Mouse (Mus musculus): ENCODE results near the gene Ppp1r10. TPM values are rescaled to one million over a fixed set of nuclear protein-coding genes. Genes with fewer than 3 reads are reported as not detected.

The Ppp1r10 gene
- total and polyA plus RNA-seq, 3 experiments: 14.5 to 70.3 (median 31.6) TPM

- Histone ChIP-seq H3K9ac (ENCODE audit: insufficient read depth, low read depth) (no peak overlapping the region), H3K4me3 (replicated peaks in 1 of 3; ENCODE audit: low read depth in 2 of 3, low read length in 2 of 3, poor library complexity in 1 of 3) (no peak overlapping the region), H3K9me3 (replicated peaks; ENCODE audit: low read length) (peaks cover 4% of the 10 kb centered on the region), H3K79me2 (replicated peaks; ENCODE audit: control insufficient read depth, extremely low read depth, insufficient read depth, poor library complexity, severe bottlenecking) (peaks cover 28% of the 10 kb centered on the region), H3K27me3 (replicated peaks) (no peaks in the 10 kb centered on the region), H3K27ac (ENCODE audit: insufficient read depth, low read depth) (no peak overlapping the region), H3K4me2 (ENCODE audit: insufficient read depth, low read depth, poor library complexity, severe bottlenecking) (no peak overlapping the region), H3K36me3 (replicated peaks in 1 of 2; ENCODE audit: control insufficient read depth in 1 of 2, insufficient read depth in 1 of 2, low read length in 1 of 2) (peaks cover 19 to 49% of the 10 kb centered on the region in 2 experiments), H3K4me1 (ENCODE audit: control insufficient read depth in 1 of 2, insufficient read depth in 2 of 2) (peaks cover 0 to 27% of the 10 kb centered on the region in 2 experiments; a peak in 2 of 4 replicates)
- dilution Hi-C loops (cut with MboI; ENCODE audit: extremely low pct_ligation_motif_present, extremely low pct_unique_long_range_greater_than_20kb, low sequenced_read_pairs): no loop called here
- TF ChIP-seq CTCF (conservative IDR thresholded peaks at IDR 0.05 in 1 of 2, IDR thresholded peaks at IDR 0.05 in 1 of 2; ENCODE audit: low read depth in 2 of 2, low read length in 2 of 2): no peak
- TF ChIP-seq TCF12 (IDR thresholded peaks at IDR 0.05; ENCODE audit: low read depth, low read length): no peak
- TF ChIP-seq TBP (conservative IDR thresholded peaks at IDR 0.05; ENCODE audit: low read depth, low read length): no peak
- no peak for TF ChIP-seq RAD21 (IDR thresholded peaks at IDR 0.05; ENCODE audit: low read depth, low read length)
- TF ChIP-seq JUND (conservative IDR thresholded peaks at IDR 0.05; ENCODE audit: low read depth, low read length): no peak
- no peak for TF ChIP-seq E2F4 (IDR thresholded peaks at IDR 0.05; ENCODE audit: insufficient replicate concordance, low read depth, low read length)
- no peak for TF ChIP-seq SIN3A (IDR thresholded peaks at IDR 0.05; ENCODE audit: low read length)
- TF ChIP-seq BHLHE40 (IDR thresholded peaks at IDR 0.05; ENCODE audit: low read depth, low read length): no peak
- no peak for TF ChIP-seq MAZ (IDR thresholded peaks at IDR 0.05; ENCODE audit: low read depth, low read length)
- TF ChIP-seq ZKSCAN1 (IDR thresholded peaks at IDR 0.05; ENCODE audit: borderline replicate concordance, low read depth, low read length): no peak
- DNase-seq (ENCODE audit: extremely low read depth): no peak
- in situ Hi-C loops (cut with MboI; ENCODE audit: low pct_ligation_motif_present, low pct_unique_long_range_greater_than_20kb, low sequenced_read_pairs): loop anchor here (5.0 kb wide), 1 partner anchor 37 kb away; the partner anchor contains the start of gene Tubb5
Observed at GRCm38 (mm10) chr17:35874721-35875120, 41.5 kb upstream of the Ppp1r10 start.

GRCm38 (mm10) chr17:35879245-35880057, 36.8 kb upstream of the Ppp1r10 start, which contains the start of gene Dhx16:
Gene Dhx16 (plus strand): TSS chr17:35879819.
- Histone ChIP-seq H3K4me2 (ENCODE audit: insufficient read depth, low read depth, poor library complexity, severe bottlenecking) (peak within 1 kb of the TSS; percentile 83), H3K27ac (ENCODE audit: insufficient read depth, low read depth) (peak within 1 kb of the TSS; percentile 61), H3K36me3 (replicated peaks in 1 of 2; ENCODE audit: control insufficient read depth in 1 of 2, insufficient read depth in 1 of 2, low read length in 1 of 2) (peaks cover 42 to 59% of the 10 kb centered on the region in 2 experiments), H3K4me1 (ENCODE audit: control insufficient read depth in 1 of 2, insufficient read depth in 2 of 2) (peaks cover 5 to 16% of the 10 kb centered on the region in 2 experiments), H3K4me3 (replicated peaks in 1 of 3; ENCODE audit: low read depth in 2 of 3, low read length in 2 of 3, poor library complexity in 1 of 3) (peak within 1 kb of the TSS; percentile 86 to 100 (median 98)), H3K79me2 (replicated peaks; ENCODE audit: control insufficient read depth, extremely low read depth, insufficient read depth, poor library complexity, severe bottlenecking) (peaks cover 20% of the 10 kb centered on the region), H3K9ac (ENCODE audit: insufficient read depth, low read depth) (peak within 1 kb of the TSS; percentile 94), H3K27me3 (replicated peaks) (no peaks in the 10 kb centered on the region), H3K9me3 (replicated peaks; ENCODE audit: low read length) (no peaks in the 10 kb centered on the region)
- peak; percentile 97 for DNase-seq (ENCODE audit: extremely low read depth)
- dilution Hi-C loops (cut with MboI; ENCODE audit: extremely low pct_ligation_motif_present, extremely low pct_unique_long_range_greater_than_20kb, low sequenced_read_pairs) (no loop called here), in situ Hi-C loops (cut with MboI; ENCODE audit: low pct_ligation_motif_present, low pct_unique_long_range_greater_than_20kb, low sequenced_read_pairs) (no loop called here)
- TF ChIP-seq CTCF (conservative IDR thresholded peaks at IDR 0.05 in 1 of 2, IDR thresholded peaks at IDR 0.05 in 1 of 2; ENCODE audit: low read depth in 2 of 2, low read length in 2 of 2) (peak; percentile 32 to 87; a peak in 3 of 4 replicates), GABPA (IDR thresholded peaks at IDR 0.05; ENCODE audit: insufficient replicate concordance, low read depth, low read length) (no peak; the same call in 1 of the 2 replicates), ELF1 (IDR thresholded peaks at IDR 0.05; ENCODE audit: low read depth, low read length) (peak; percentile 99), BHLHE40 (IDR thresholded peaks at IDR 0.05; ENCODE audit: low read depth, low read length) (peak; percentile 61; the same call in 1 of the 2 replicates), MXI1 (IDR thresholded peaks at IDR 0.05; ENCODE audit: low read depth, low read length) (peak; percentile 85), ETS1 (conservative IDR thresholded peaks at IDR 0.05; ENCODE audit: low read depth, low read length) (peak; percentile 66), PAX5 (IDR thresholded peaks at IDR 0.05; ENCODE audit: low read length) (no peak), EP300 (IDR thresholded peaks at IDR 0.05; ENCODE audit: low read length) (no peak; the same call in 1 of the 2 replicates), CHD1 (IDR thresholded peaks at IDR 0.05; ENCODE audit: low read depth, low read length) (peak; percentile 23; the same call in 1 of the 2 replicates), SMC3 (IDR thresholded peaks at IDR 0.05; ENCODE audit: low read depth, low read length) (peak; percentile 62), RCOR1 (conservative IDR thresholded peaks at IDR 0.05; ENCODE audit: low read depth, low read length) (peak; percentile 59; the same call in 1 of the 2 replicates), ZKSCAN1 (IDR thresholded peaks at IDR 0.05; ENCODE audit: borderline replicate concordance, low read depth, low read length) (no peak; the same call in 1 of the 2 replicates), TCF12 (IDR thresholded peaks at IDR 0.05; ENCODE audit: low read depth, low read length) (peak; percentile 76), SIN3A (IDR thresholded peaks at IDR 0.05; ENCODE audit: low read length) (peak; percentile 97), USF1 (IDR thresholded peaks at IDR 0.05; ENCODE audit: low read depth, low read length) (no peak), IRF4 (IDR thresholded peaks at IDR 0.05; ENCODE audit: low read depth, low read length) (peak; percentile 77), JUN (IDR thresholded peaks at IDR 0.05; ENCODE audit: insufficient read depth, low read depth, low read length) (no peak), RAD21 (IDR thresholded peaks at IDR 0.05; ENCODE audit: low read depth, low read length) (peak; percentile 58), KAT2A (IDR thresholded peaks at IDR 0.05; ENCODE audit: insufficient replicate concordance, low read length) (peak; percentile 89; the same call in 1 of the 2 replicates), USF2 (conservative IDR thresholded peaks at IDR 0.05; ENCODE audit: low read depth, low read length) (no peak), TBP (conservative IDR thresholded peaks at IDR 0.05; ENCODE audit: low read depth, low read length) (0 out of 2 replicates have a peak, but pooled peaks have one; percentile 24), ZC3H11A (IDR thresholded peaks at IDR 0.05; ENCODE audit: low read depth, low read length) (no peak), MYC (IDR thresholded peaks at IDR 0.05; ENCODE audit: low read depth, low read length) (peak; percentile 74), MAX (IDR thresholded peaks at IDR 0.05; ENCODE audit: low read length) (peak; percentile 83), CHD2 (IDR thresholded peaks at IDR 0.05; ENCODE audit: low read length) (peak; percentile 69; the same call in 1 of the 2 replicates)

Data from CH12.LX (cell line).